Mouse (Mus musculus): ENCODE data around the gene Usp16. TPM values are rescaled to one million over a fixed set of nuclear protein-coding genes. Genes with fewer than 3 reads are reported as not detected.

Gene Usp16
- polyA plus RNA-seq, 1 experiment from 2014 or later: 43.5 TPM

DNA sequence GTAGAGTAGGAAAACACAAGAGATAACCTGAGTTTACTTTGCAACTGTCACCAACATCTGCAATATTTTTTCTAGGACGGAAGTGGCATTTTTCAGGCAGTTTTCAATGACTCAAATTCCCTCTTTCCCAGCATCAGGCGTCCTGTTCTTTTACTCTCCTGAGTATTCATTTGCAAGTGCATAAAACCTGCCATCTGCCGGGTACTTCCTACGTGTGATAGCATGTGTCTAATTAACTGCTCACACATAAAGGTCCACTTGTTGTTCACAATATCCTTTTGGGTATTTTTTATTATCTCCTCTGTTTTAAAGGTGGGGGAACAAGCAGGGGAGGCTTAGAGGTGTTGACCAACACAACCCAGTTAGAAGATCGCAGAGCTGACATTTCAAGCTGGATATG lies 57.2 kb downstream of the Usp16 start:
- 75% methylated on average over 5 of the region's 5 CpGs for WGBS
- no peaks in the 10 kb centered on the region for H3K4me1 ChIP-seq (ENCODE audit: insufficient read depth, low read depth, low read length)
- H3K9ac ChIP-seq (replicated peaks; ENCODE audit: low read depth): no peak overlapping the region
- ATAC-seq (no peak), DNase-seq (ENCODE audit: low spot score) (no peak)
- H3K27ac ChIP-seq (ENCODE audit: low read length): no peak overlapping the region
- no peaks in the 10 kb centered on the region for H3K27me3 ChIP-seq (replicated peaks; ENCODE audit: insufficient read depth, low read length)
- no peak overlapping the region for H3K4me2 ChIP-seq (replicated peaks; ENCODE audit: low read depth, low read length)
- no peak overlapping the region for H3K4me3 ChIP-seq (ENCODE audit: low read depth, low read length)
- no peak for TF ChIP-seq EP300 (IDR thresholded peaks at IDR 0.05)
- TF ChIP-seq CTCF (IDR thresholded peaks at IDR 0.05): no peak
- H3K9me3 ChIP-seq (ENCODE audit: low read length): no peaks in the 10 kb centered on the region
- H3K36me3 ChIP-seq (ENCODE audit: insufficient read depth, low read length): no peaks in the 10 kb centered on the region

DNA sequence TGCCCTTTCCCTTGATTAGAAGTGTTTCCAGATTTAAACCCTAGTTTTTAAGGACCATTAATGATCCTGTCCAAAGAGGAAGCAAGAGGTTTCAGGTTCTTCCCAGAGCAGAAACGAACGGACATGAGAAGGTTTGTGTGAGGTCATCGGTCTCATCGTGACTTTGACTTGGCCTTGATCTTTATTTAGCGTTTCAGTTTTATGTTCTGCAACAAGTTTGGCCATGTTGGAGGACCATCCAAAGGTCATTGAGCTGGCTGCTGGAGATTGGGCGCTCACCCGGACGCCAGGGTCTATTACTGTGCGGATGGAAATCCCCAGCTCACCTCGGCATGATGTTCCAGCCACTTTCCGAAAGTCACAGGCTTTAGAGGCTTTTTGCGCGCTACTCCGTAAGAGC lies 57.8 kb downstream of the Usp16 start:
- H3K27ac ChIP-seq (ENCODE audit: low read length): no peak overlapping the region
- ATAC-seq: no peak
- WGBS: 92% methylated on average over 14 of the region's 14 CpGs

DNA sequence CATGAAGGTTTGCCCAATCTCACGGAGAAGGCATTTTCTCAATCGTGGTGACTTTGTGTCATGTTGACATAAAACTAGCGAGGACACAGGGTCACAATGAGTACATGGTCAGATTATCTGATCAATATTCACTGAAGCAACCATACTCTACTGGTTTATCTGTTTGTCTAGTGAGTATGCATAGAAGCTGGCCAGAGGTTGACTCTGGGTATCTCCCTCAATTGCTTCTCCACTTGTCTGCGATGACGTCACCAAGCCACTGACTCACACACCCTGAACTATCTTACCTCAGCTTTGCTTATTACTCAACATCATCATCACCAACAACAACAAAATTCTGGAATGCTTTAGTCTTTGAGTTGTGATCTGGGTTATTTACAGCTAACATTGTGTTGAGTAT lies 69.7 kb downstream of the Usp16 start:
- Histone ChIP-seq H3K9ac (replicated peaks; ENCODE audit: low read depth) (no peak overlapping the region), H3K9me3 (ENCODE audit: low read length) (no peaks in the 10 kb centered on the region), H3K4me2 (replicated peaks; ENCODE audit: low read depth, low read length) (no peak overlapping the region), H3K36me3 (ENCODE audit: insufficient read depth, low read length) (no peaks in the 10 kb centered on the region), H3K4me1 (ENCODE audit: insufficient read depth, low read depth, low read length) (no peaks in the 10 kb centered on the region), H3K27ac (ENCODE audit: low read length) (no peak overlapping the region), H3K27me3 (replicated peaks; ENCODE audit: insufficient read depth, low read length) (no peaks in the 10 kb centered on the region), H3K4me3 (ENCODE audit: low read depth, low read length) (no peak overlapping the region)
- 71% methylated on average over 5 of the region's 5 CpGs for WGBS
- no peak for TF ChIP-seq EP300 (IDR thresholded peaks at IDR 0.05)
- no peak for TF ChIP-seq CTCF (IDR thresholded peaks at IDR 0.05)
- ATAC-seq (no peak), DNase-seq (ENCODE audit: low spot score) (no peak)

More for the DNA sequence above, 57.8 kb downstream of the Usp16 start:
- TF ChIP-seq EP300 (IDR thresholded peaks at IDR 0.05) (no peak), CTCF (IDR thresholded peaks at IDR 0.05) (no peak)
- H3K4me3 ChIP-seq (ENCODE audit: low read depth, low read length): no peak overlapping the region
- no peaks in the 10 kb centered on the region for H3K27me3 ChIP-seq (replicated peaks; ENCODE audit: insufficient read depth, low read length)
- H3K4me2 ChIP-seq (replicated peaks; ENCODE audit: low read depth, low read length): no peak overlapping the region
- H3K9ac ChIP-seq (replicated peaks; ENCODE audit: low read depth): no peak overlapping the region
- no peaks in the 10 kb centered on the region for H3K9me3 ChIP-seq (ENCODE audit: low read length)
- no peak for DNase-seq (ENCODE audit: low spot score)
- no peaks in the 10 kb centered on the region for H3K36me3 ChIP-seq (ENCODE audit: insufficient read depth, low read length)
- no peaks in the 10 kb centered on the region for H3K4me1 ChIP-seq (ENCODE audit: insufficient read depth, low read depth, low read length)

DNA sequence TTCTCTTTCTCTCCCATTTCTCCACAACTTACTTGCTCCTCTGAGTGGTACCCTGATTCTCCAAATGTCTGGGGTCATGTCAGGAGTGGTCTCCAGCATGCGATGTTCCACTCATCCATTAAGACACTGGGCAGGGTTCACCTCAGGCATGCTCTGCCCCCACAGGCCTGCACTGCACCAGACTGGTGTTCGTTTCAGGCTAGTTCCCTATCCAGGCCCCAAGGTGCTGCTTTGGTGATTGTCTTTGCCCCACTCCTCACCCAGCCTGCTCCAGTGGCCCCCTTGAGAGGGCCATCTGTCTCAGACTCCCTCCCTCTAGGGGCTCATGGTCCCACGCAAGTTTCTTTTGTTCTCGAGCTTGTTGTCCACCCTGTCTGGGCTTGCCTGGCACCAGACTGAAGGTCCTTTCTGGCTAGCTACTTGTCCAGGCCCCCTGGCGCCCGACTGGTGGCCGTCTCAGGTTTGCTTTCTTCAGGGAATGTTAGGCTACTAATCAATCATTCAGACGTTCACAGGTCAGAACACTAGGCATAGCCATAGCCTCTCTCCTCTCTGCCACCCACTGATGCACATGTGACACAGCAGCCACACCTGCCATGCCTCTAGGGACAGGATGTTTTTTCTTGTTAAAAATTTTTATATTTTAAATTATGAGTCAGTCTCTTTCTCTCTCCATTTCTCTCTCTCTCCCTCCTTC lies 73.2 kb downstream of the Usp16 start:
- Histone ChIP-seq H3K27ac (ENCODE audit: low read length) (no peak overlapping the region), H3K9ac (replicated peaks; ENCODE audit: low read depth) (no peak overlapping the region), H3K4me1 (ENCODE audit: insufficient read depth, low read depth, low read length) (no peaks in the 10 kb centered on the region), H3K9me3 (ENCODE audit: low read length) (no peaks in the 10 kb centered on the region), H3K4me3 (ENCODE audit: low read depth, low read length) (no peak overlapping the region), H3K27me3 (replicated peaks; ENCODE audit: insufficient read depth, low read length) (no peaks in the 10 kb centered on the region), H3K4me2 (replicated peaks; ENCODE audit: low read depth, low read length) (no peak overlapping the region), H3K36me3 (ENCODE audit: insufficient read depth, low read length) (no peaks in the 10 kb centered on the region)
- ATAC-seq (no peak), DNase-seq (ENCODE audit: low spot score) (no peak)
- 47% methylated on average over 8 of the region's 8 CpGs for WGBS
- TF ChIP-seq CTCF (IDR thresholded peaks at IDR 0.05) (no peak), EP300 (IDR thresholded peaks at IDR 0.05) (no peak)

DNA sequence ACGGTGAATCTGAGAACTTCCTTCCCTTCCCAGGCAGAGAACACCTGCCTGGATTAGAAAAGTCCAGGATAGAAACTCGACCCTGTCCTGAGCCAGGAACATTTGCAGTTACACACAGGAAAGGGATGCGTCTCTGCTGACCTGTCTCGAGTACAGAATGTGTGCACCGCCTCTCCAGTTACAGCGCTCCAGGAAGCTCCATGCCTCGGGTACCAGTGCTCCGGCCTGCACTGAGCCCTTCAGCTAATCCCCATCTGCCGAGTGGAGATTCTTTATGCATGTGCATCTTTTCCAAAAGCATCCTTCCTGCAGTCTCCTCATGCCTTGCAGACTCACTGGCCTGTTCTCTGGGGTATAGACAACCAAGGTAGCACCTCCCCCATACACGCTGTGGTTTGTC lies 74.3 kb downstream of the Usp16 start:
- no peaks in the 10 kb centered on the region for H3K27me3 ChIP-seq (replicated peaks; ENCODE audit: insufficient read depth, low read length)
- no peak overlapping the region for H3K27ac ChIP-seq (ENCODE audit: low read length)
- 56% methylated on average over 10 of the region's 10 CpGs for WGBS
- no peak overlapping the region for H3K4me2 ChIP-seq (replicated peaks; ENCODE audit: low read depth, low read length)
- no peaks in the 10 kb centered on the region for H3K9me3 ChIP-seq (ENCODE audit: low read length)
- no peak overlapping the region for H3K9ac ChIP-seq (replicated peaks; ENCODE audit: low read depth)
- ATAC-seq: no peak
- DNase-seq (ENCODE audit: low spot score): no peak
- H3K36me3 ChIP-seq (ENCODE audit: insufficient read depth, low read length): no peaks in the 10 kb centered on the region
- no peak overlapping the region for H3K4me3 ChIP-seq (ENCODE audit: low read depth, low read length)
- no peaks in the 10 kb centered on the region for H3K4me1 ChIP-seq (ENCODE audit: insufficient read depth, low read depth, low read length)
- TF ChIP-seq CTCF (IDR thresholded peaks at IDR 0.05) (no peak), EP300 (IDR thresholded peaks at IDR 0.05) (no peak)

Other genes starting within 250 kb of the Usp16 start
- 20.0 and 23.4 TPM in 2 replicates for gene N6amt1, start 100.5 kb upstream of the Usp16 start, polyA plus RNA-seq (2015; fragmentation: Nextera tagmentation; extraction: Ambion mirVana)
- gene Ltn1, start 22.1 kb upstream of the Usp16 start, polyA plus RNA-seq (2015; fragmentation: Nextera tagmentation; extraction: Ambion mirVana): 13.1 and 15.0 TPM in 2 replicates
- 5.7 and 7.0 TPM in 2 replicates for gene Rwdd2b, start 14.1 kb upstream of the Usp16 start, polyA plus RNA-seq (2015; fragmentation: Nextera tagmentation; extraction: Ambion mirVana)
- 141 and 159 TPM in 2 replicates for gene Cct8, start 41.2 kb downstream of the Usp16 start, polyA plus RNA-seq (2015; fragmentation: Nextera tagmentation; extraction: Ambion mirVana)
- gene Map3k7cl, start 98.6 kb downstream of the Usp16 start, polyA plus RNA-seq (2015; fragmentation: Nextera tagmentation; extraction: Ambion mirVana): 0.37 and 0.38 TPM in 2 replicates
- 13.1 and 13.7 TPM in 2 replicates for gene Bach1, start 244.2 kb downstream of the Usp16 start, polyA plus RNA-seq (2015; fragmentation: Nextera tagmentation; extraction: Ambion mirVana)